Mouse (Mus musculus) 3134 (cell line): Measurements from ENCODE around the gene Btbd35f21.
"Not testable (repeated sequence)": the region's sequence is repeated elsewhere in the genome, so short reads cannot be mapped to it uniquely, and the experiment has no call there.

Experiments
- DNase-seq: peaks from one replicate; pipeline ENCODE4 v3.0.0-alpha.2; 2011; ENCODE audit warnings: low spot score; ENCODE audit not compliant: insufficient read length; ENCODE audit errors: extremely low read depth

The Btbd35f21 gene

GRCm38 (mm10) chrX:32725809-32726208, at the start of gene Btbd35f21:
TSS of gene Btbd35f21 (plus strand) at chrX:32726109.
- not testable (repeated sequence) for DNase-seq
